Mouse (Mus musculus): ENCODE measurements around the gene Diaph3. TPM values are rescaled to one million over a fixed set of nuclear protein-coding genes. Genes with fewer than 3 reads are reported as not detected.

The Diaph3 gene
- total and polyA plus RNA-seq, 3 experiments: 16.2 to 36.9 (median 17.5) TPM

GRCm38 (mm10) chr14:86678992-86679391, 462.0 kb downstream of the Diaph3 start:
- H3K9me3 ChIP-seq (replicated peaks; ENCODE audit: low read length): no peaks in the 10 kb centered on the region
- DNase-seq (ENCODE audit: extremely low read depth): no peak
- H3K27ac ChIP-seq (ENCODE audit: insufficient read depth, low read depth): no peak overlapping the region
- no peaks in the 10 kb centered on the region for H3K27me3 ChIP-seq (replicated peaks)
- peaks cover 0 to 41% of the 10 kb centered on the region in 2 experiments; a peak in 2 of 4 replicates for H3K4me1 ChIP-seq (ENCODE audit: control insufficient read depth in 1 of 2, insufficient read depth in 2 of 2)
- in situ Hi-C loops (cut with MboI; ENCODE audit: low pct_ligation_motif_present, low pct_unique_long_range_greater_than_20kb, low sequenced_read_pairs) (no loop called here), dilution Hi-C loops (cut with MboI; ENCODE audit: extremely low pct_ligation_motif_present, extremely low pct_unique_long_range_greater_than_20kb, low sequenced_read_pairs) (no loop called here)
- H3K4me2 ChIP-seq (ENCODE audit: insufficient read depth, low read depth, poor library complexity, severe bottlenecking): no peak overlapping the region
- H3K79me2 ChIP-seq (replicated peaks; ENCODE audit: control insufficient read depth, extremely low read depth, insufficient read depth, poor library complexity, severe bottlenecking): no peaks in the 10 kb centered on the region
- no peak overlapping the region for H3K4me3 ChIP-seq (replicated peaks in 1 of 3; ENCODE audit: low read depth in 2 of 3, low read length in 2 of 3, poor library complexity in 1 of 3)
- no peak overlapping the region for H3K9ac ChIP-seq (ENCODE audit: insufficient read depth, low read depth)
- TF ChIP-seq CTCF (conservative IDR thresholded peaks at IDR 0.05 in 1 of 2, IDR thresholded peaks at IDR 0.05 in 1 of 2; ENCODE audit: low read depth in 2 of 2, low read length in 2 of 2) (no peak), CHD1 (IDR thresholded peaks at IDR 0.05; ENCODE audit: low read depth, low read length) (no peak), PAX5 (IDR thresholded peaks at IDR 0.05; ENCODE audit: low read length) (no peak), MAZ (IDR thresholded peaks at IDR 0.05; ENCODE audit: low read depth, low read length) (no peak), CHD2 (IDR thresholded peaks at IDR 0.05; ENCODE audit: low read length) (no peak), POLR2AphosphoS2 (IDR thresholded peaks at IDR 0.05; ENCODE audit: low read depth, low read length) (no peak), ELF1 (IDR thresholded peaks at IDR 0.05; ENCODE audit: low read depth, low read length) (no peak), BHLHE40 (IDR thresholded peaks at IDR 0.05; ENCODE audit: low read depth, low read length) (no peak), ZMIZ1 (IDR thresholded peaks at IDR 0.05; ENCODE audit: low read depth, low read length) (no peak), MAX (IDR thresholded peaks at IDR 0.05; ENCODE audit: low read length) (no peak), SIN3A (IDR thresholded peaks at IDR 0.05; ENCODE audit: low read length) (no peak), USF1 (IDR thresholded peaks at IDR 0.05; ENCODE audit: low read depth, low read length) (no peak), KAT2A (IDR thresholded peaks at IDR 0.05; ENCODE audit: insufficient replicate concordance, low read length) (no peak), HCFC1 (IDR thresholded peaks at IDR 0.05; ENCODE audit: low read depth, low read length) (no peak), GABPA (IDR thresholded peaks at IDR 0.05; ENCODE audit: insufficient replicate concordance, low read depth, low read length) (no peak), ETS1 (conservative IDR thresholded peaks at IDR 0.05; ENCODE audit: low read depth, low read length) (no peak), JUND (conservative IDR thresholded peaks at IDR 0.05; ENCODE audit: low read depth, low read length) (no peak), MEF2A (IDR thresholded peaks at IDR 0.05; ENCODE audit: borderline replicate concordance, low read depth, low read length) (no peak), RCOR1 (conservative IDR thresholded peaks at IDR 0.05; ENCODE audit: low read depth, low read length) (no peak), NELFE (IDR thresholded peaks at IDR 0.05; ENCODE audit: low read depth, low read length) (no peak)
- H3K36me3 ChIP-seq (replicated peaks in 1 of 2; ENCODE audit: control insufficient read depth in 1 of 2, insufficient read depth in 1 of 2, low read length in 1 of 2): peaks cover 0 to 4% of the 10 kb centered on the region in 2 experiments

GRCm38 (mm10) chr14:86678179-86678780, 462.8 kb downstream of the Diaph3 start:
- in situ Hi-C loops (cut with MboI; ENCODE audit: low pct_ligation_motif_present, low pct_unique_long_range_greater_than_20kb, low sequenced_read_pairs): no loop called here
- no peak overlapping the region for H3K4me2 ChIP-seq (ENCODE audit: insufficient read depth, low read depth, poor library complexity, severe bottlenecking)

More at GRCm38 (mm10) chr14:86678179-86678780, 462.8 kb downstream of the Diaph3 start:
- Histone ChIP-seq H3K4me3 (replicated peaks in 1 of 3; ENCODE audit: low read depth in 2 of 3, low read length in 2 of 3, poor library complexity in 1 of 3) (no peak overlapping the region), H3K9ac (ENCODE audit: insufficient read depth, low read depth) (no peak overlapping the region), H3K27ac (ENCODE audit: insufficient read depth, low read depth) (no peak overlapping the region), H3K4me1 (ENCODE audit: control insufficient read depth in 1 of 2, insufficient read depth in 2 of 2) (peaks cover 0 to 41% of the 10 kb centered on the region in 2 experiments; a peak in 2 of 4 replicates), H3K9me3 (replicated peaks; ENCODE audit: low read length) (no peaks in the 10 kb centered on the region), H3K27me3 (replicated peaks) (no peaks in the 10 kb centered on the region), H3K36me3 (replicated peaks in 1 of 2; ENCODE audit: control insufficient read depth in 1 of 2, insufficient read depth in 1 of 2, low read length in 1 of 2) (peaks cover 0 to 4% of the 10 kb centered on the region in 2 experiments), H3K79me2 (replicated peaks; ENCODE audit: control insufficient read depth, extremely low read depth, insufficient read depth, poor library complexity, severe bottlenecking) (no peaks in the 10 kb centered on the region)
- peak; percentile 26 for DNase-seq (ENCODE audit: extremely low read depth)
- dilution Hi-C loops (cut with MboI; ENCODE audit: extremely low pct_ligation_motif_present, extremely low pct_unique_long_range_greater_than_20kb, low sequenced_read_pairs): no loop called here
- TF ChIP-seq RAD21 (IDR thresholded peaks at IDR 0.05; ENCODE audit: low read depth, low read length): peak; percentile 51
- peak; percentile 64 for TF ChIP-seq SMC3 (IDR thresholded peaks at IDR 0.05; ENCODE audit: low read depth, low read length)
- TF ChIP-seq MYC (IDR thresholded peaks at IDR 0.05; ENCODE audit: low read depth, low read length): no peak
- TF ChIP-seq CTCF (conservative IDR thresholded peaks at IDR 0.05 in 1 of 2, IDR thresholded peaks at IDR 0.05 in 1 of 2; ENCODE audit: low read depth in 2 of 2, low read length in 2 of 2): peak in 1 of 2 experiments; percentile 65; a peak in 3 of 4 replicates
